Mouse (Mus musculus) embryonic facial prominence, embryonic 13.5 days (tissue): Measurements from ENCODE around the gene Trib3. TPM values are rescaled to one million over a fixed set of nuclear protein-coding genes. Genes with fewer than 3 reads are reported as not detected.
A peak's percentile ranks its signal among the peaks of the same experiment; 100 is the strongest.
"Not testable (repeated sequence)": the region's sequence is repeated elsewhere in the genome, so short reads cannot be mapped to it uniquely, and the experiment has no call there.

ENCODE experiments used
- ATAC-seq: fragments of 200-750 bp; cut with Nextera tagmentation; 2 replicates; pipeline ENCODE4 v1.8.0; 2017; ENCODE audit warnings: low read depth; ENCODE audit not compliant: insufficient number of reproducible peaks, insufficient read depth, low FRiP score, low TSS enrichment
- H3K27ac ChIP-seq: fragments of 300-500 bp; sonication (generic); 2 replicates; pipeline ENCODE4 v1.5.1; 2015; ENCODE audit warnings: moderate library complexity, mild to moderate bottlenecking, inconsistent platforms
- H3K27me3 ChIP-seq: fragments of 300-500 bp; sonication (generic); 2 replicates; pipeline ENCODE4 v1.6.1; 2015; ENCODE audit warnings: mild to moderate bottlenecking, inconsistent platforms
- H3K36me3 ChIP-seq: fragments of 300-500 bp; sonication (generic); 2 replicates; pipeline ENCODE4 v1.6.1; 2015; ENCODE audit warnings: mild to moderate bottlenecking, inconsistent platforms
- H3K4me1 ChIP-seq: fragments of 300-500 bp; sonication (generic); 2 replicates; pipeline ENCODE4 v1.6.1; 2015; ENCODE audit warnings: inconsistent platforms
- H3K4me2 ChIP-seq: fragments of 300-500 bp; sonication (generic); 2 replicates; pipeline ENCODE4 v1.6.1; 2015; ENCODE audit warnings: moderate library complexity, mild to moderate bottlenecking, inconsistent platforms
- H3K4me3 ChIP-seq: fragments of 300-500 bp; sonication (generic); 2 replicates; pipeline ENCODE4 v1.5.1; 2015; ENCODE audit warnings: mild to moderate bottlenecking, inconsistent platforms
- H3K9ac ChIP-seq: fragments of 300-500 bp; sonication (generic); 2 replicates; pipeline ENCODE4 v1.6.1; 2015; ENCODE audit warnings: mild to moderate bottlenecking, inconsistent platforms
- H3K9me3 ChIP-seq: fragments of 300-500 bp; sonication (generic); 2 replicates; pipeline ENCODE4 v1.6.1; 2016; ENCODE audit warnings: inconsistent platforms
- WGBS: fragments of 180-500 bp; shearing (Covaris S2); methylation state at CpG from one replicate; pipeline ENCODE4 v1.1.7; 2015; ENCODE audit warnings: mixed read lengths; 5-methylcytosine and 5-hydroxymethylcytosine counted together
- polyA plus RNA-seq: library from polyadenylated mRNA; unstranded; fragments of >200 nt; fragmentation: Nextera tagmentation; extraction: Ambion mirVana; gene quantifications from 2 replicates; pipeline ENCODE4 v1.2.1, GENCODE M21; 2015

The Trib3 gene
- polyA plus RNA-seq, 1 experiment from 2014 or later, result 2.9 TPM

- H3K9me3 ChIP-seq, result no peaks in the 10 kb centered on the region
- H3K4me3 ChIP-seq, result no peak overlapping the region
- peaks cover 7% of the 10 kb centered on the region; the same call in 1 of the 2 replicates for H3K4me1 ChIP-seq
- H3K27me3 ChIP-seq, result 0 out of 2 replicates have a peak, but pooled peaks cover 8% of the 10 kb centered on the region
- 75% methylated on average over 5 of the region's 5 CpGs for WGBS
- H3K27ac ChIP-seq, result no peak overlapping the region
- H3K9ac ChIP-seq, result no peak overlapping the region
- no peaks in the 10 kb centered on the region for H3K36me3 ChIP-seq
- H3K4me2 ChIP-seq, result no peak overlapping the region
- ATAC-seq, result no peak
These were observed 24.1 kb upstream of the Trib3 start for GRCm38 (mm10) chr2:152367917-152368316.

GRCm38 (mm10) chr2:152363245-152364147 is 19.7 kb upstream of the Trib3 start:
- no peaks in the 10 kb centered on the region for H3K36me3 ChIP-seq
- WGBS, result 10% methylated on average over 17 of the region's 17 CpGs
- H3K27me3 ChIP-seq, result no peaks in the 10 kb centered on the region
- H3K4me3 ChIP-seq, result 0 out of 2 replicates have a peak overlapping the region, but pooled peaks have one; percentile 11
- peaks cover 7% of the 10 kb centered on the region; the same call in 1 of the 2 replicates for H3K4me1 ChIP-seq
- peak overlapping the region; percentile 52 for H3K4me2 ChIP-seq
- 0 out of 2 replicates have a peak overlapping the region, but pooled peaks have one; percentile 6 for H3K9ac ChIP-seq
- H3K27ac ChIP-seq, result no peak overlapping the region; the same call in 1 of the 2 replicates
- H3K9me3 ChIP-seq, result no peaks in the 10 kb centered on the region
- 0 out of 2 replicates have a peak, but pooled peaks have one; percentile 52 for ATAC-seq

- no peak overlapping the region for H3K27ac ChIP-seq
- WGBS, result 85% methylated on average over 8 of the region's 8 CpGs
- no peaks in the 10 kb centered on the region for H3K27me3 ChIP-seq
- H3K9ac ChIP-seq, result no peak overlapping the region
- no peak for ATAC-seq
- H3K9me3 ChIP-seq, result no peaks in the 10 kb centered on the region
- H3K4me1 ChIP-seq, result peaks cover 7% of the 10 kb centered on the region; the same call in 1 of the 2 replicates
- no peak overlapping the region for H3K4me3 ChIP-seq
- no peak overlapping the region for H3K4me2 ChIP-seq
- no peaks in the 10 kb centered on the region for H3K36me3 ChIP-seq
These were observed 17.4 kb upstream of the Trib3 start for GRCm38 (mm10) chr2:152361193-152361592.

- Histone ChIP-seq H3K27me3 (no peaks in the 10 kb centered on the region), H3K36me3 (no peaks in the 10 kb centered on the region), H3K9me3 (no peaks in the 10 kb centered on the region), H3K4me1 (peaks cover 7% of the 10 kb centered on the region; the same call in 1 of the 2 replicates), H3K4me3 (no peak overlapping the region), H3K9ac (no peak overlapping the region), H3K27ac (no peak overlapping the region), H3K4me2 (no peak overlapping the region)
- no peak; the same call in 1 of the 2 replicates for ATAC-seq
- WGBS, result 59% methylated on average over 7 of the region's 7 CpGs
These were observed 16.5 kb upstream of the Trib3 start for GRCm38 (mm10) chr2:152360271-152360775.

- no peak for ATAC-seq
- no peaks in the 10 kb centered on the region for H3K36me3 ChIP-seq
- no peaks in the 10 kb centered on the region for H3K9me3 ChIP-seq
- peaks cover 7% of the 10 kb centered on the region; the same call in 1 of the 2 replicates for H3K4me1 ChIP-seq
- WGBS, result 71% methylated on average over 5 of the region's 5 CpGs
- no peak overlapping the region for H3K4me2 ChIP-seq
- no peaks in the 10 kb centered on the region for H3K27me3 ChIP-seq
- H3K9ac ChIP-seq, result no peak overlapping the region
- no peak overlapping the region for H3K27ac ChIP-seq
- no peak overlapping the region for H3K4me3 ChIP-seq
These were observed 15.8 kb upstream of the Trib3 start for GRCm38 (mm10) chr2:152359616-152360015.

- H3K27me3 ChIP-seq, H3K9ac ChIP-seq, ATAC-seq, H3K4me2 ChIP-seq, H3K4me3 ChIP-seq, H3K4me1 ChIP-seq, H3K9me3 ChIP-seq, H3K36me3 ChIP-seq, H3K27ac ChIP-seq: not testable (repeated sequence)
- 76% methylated on average over 5 of the region's 5 CpGs for WGBS
These were observed 15.1 kb upstream of the Trib3 start for GRCm38 (mm10) chr2:152358977-152359376.

- Histone ChIP-seq H3K27me3 (no peaks in the 10 kb centered on the region), H3K4me2 (no peak overlapping the region), H3K27ac (no peak overlapping the region), H3K4me1 (no peaks in the 10 kb centered on the region), H3K9me3 (no peaks in the 10 kb centered on the region), H3K4me3 (no peak overlapping the region), H3K9ac (no peak overlapping the region), H3K36me3 (no peaks in the 10 kb centered on the region)
- no peak for ATAC-seq
- 85% methylated on average over 3 of the region's 3 CpGs for WGBS
These were observed 13.4 kb upstream of the Trib3 start for GRCm38 (mm10) chr2:152357254-152357653.

GRCm38 (mm10) chr2:152349842-152350540 is 6.2 kb upstream of the Trib3 start:
- Histone ChIP-seq H3K4me2 (no peak overlapping the region), H3K27ac (no peak overlapping the region), H3K27me3 (peaks cover 8% of the 10 kb centered on the region), H3K36me3 (no peaks in the 10 kb centered on the region), H3K9ac (no peak overlapping the region), H3K4me1 (no peaks in the 10 kb centered on the region; the same call in 1 of the 2 replicates), H3K4me3 (no peak overlapping the region), H3K9me3 (no peaks in the 10 kb centered on the region)
- ATAC-seq, result no peak
- WGBS, result 85% methylated on average over 8 of the region's 8 CpGs

GRCm38 (mm10) chr2:152349205-152349604 is 5.4 kb upstream of the Trib3 start:
- H3K4me2 ChIP-seq, result no peak overlapping the region
- H3K27me3 ChIP-seq, result peaks cover 14% of the 10 kb centered on the region
- H3K9me3 ChIP-seq, result no peaks in the 10 kb centered on the region
- ATAC-seq, result no peak
- no peak overlapping the region for H3K4me3 ChIP-seq
- no peaks in the 10 kb centered on the region for H3K36me3 ChIP-seq
- WGBS, result 83% methylated on average over 6 of the region's 6 CpGs
- H3K27ac ChIP-seq, result no peak overlapping the region
- H3K9ac ChIP-seq, result no peak overlapping the region
- H3K4me1 ChIP-seq, result peaks cover 5% of the 10 kb centered on the region

GRCm38 (mm10) chr2:152347722-152348121 is 3.9 kb upstream of the Trib3 start:
- Histone ChIP-seq H3K4me3 (no peak overlapping the region), H3K4me2 (no peak overlapping the region), H3K36me3 (no peaks in the 10 kb centered on the region), H3K9ac (no peak overlapping the region), H3K27ac (no peak overlapping the region), H3K9me3 (no peaks in the 10 kb centered on the region), H3K4me1 (peaks cover 12% of the 10 kb centered on the region), H3K27me3 (peaks cover 21% of the 10 kb centered on the region)
- WGBS, result 79% methylated on average over 2 of the region's 2 CpGs
- ATAC-seq, result no peak

- H3K4me3 ChIP-seq, result no peak overlapping the region
- H3K27ac ChIP-seq, result no peak overlapping the region
- no peak for ATAC-seq
- 27% methylated on average over 9 of the region's 9 CpGs for WGBS
- peaks cover 12% of the 10 kb centered on the region for H3K4me1 ChIP-seq
- peaks cover 29% of the 10 kb centered on the region for H3K27me3 ChIP-seq
- H3K9ac ChIP-seq, result no peak overlapping the region
- H3K36me3 ChIP-seq, result no peaks in the 10 kb centered on the region
- no peaks in the 10 kb centered on the region for H3K9me3 ChIP-seq
- H3K4me2 ChIP-seq, result no peak overlapping the region
These were observed 3.1 kb upstream of the Trib3 start for GRCm38 (mm10) chr2:152346776-152347465.
